Mouse (Mus musculus) hindbrain, embryonic 12.5 days (tissue): ENCODE measurements at regions not wholly inside any gene's neighbourhood (a gene's known extent, or its start where the extent isn't known, plus 50 kb on each side); places are given as distances from the start of the nearest gene placed in this dataset.

Experiments used
- ATAC-seq: fragments of 200-750 bp; cut with Nextera tagmentation; 2 replicates; pipeline ENCODE4 v1.8.0; 2017; ENCODE audit warnings: moderate TSS enrichment; ENCODE audit not compliant: low FRiP score
- H3K27ac ChIP-seq: fragments of 300-500 bp; sonication (generic); 2 replicates; pipeline ENCODE4 v1.5.1; 2016; ENCODE audit warnings: mild to moderate bottlenecking
- H3K27me3 ChIP-seq: fragments of 300-500 bp; sonication (generic); 2 replicates; pipeline ENCODE4 v1.6.1; 2016; ENCODE audit warnings: mild to moderate bottlenecking
- H3K36me3 ChIP-seq: fragments of 300-500 bp; sonication (generic); 2 replicates; pipeline ENCODE4 v1.6.1; 2016; ENCODE audit warnings: mild to moderate bottlenecking
- H3K4me1 ChIP-seq: fragments of 300-500 bp; sonication (generic); 2 replicates; pipeline ENCODE4 v1.6.1; 2016
- H3K4me2 ChIP-seq: fragments of 300-500 bp; sonication (generic); replicated peaks from 2 replicates; pipeline ENCODE4 v1.6.1; 2016; ENCODE audit warnings: mild to moderate bottlenecking
- H3K4me3 ChIP-seq: fragments of 300-500 bp; sonication (generic); 2 replicates; pipeline ENCODE4 v1.5.1; 2016; ENCODE audit warnings: mild to moderate bottlenecking
- H3K9ac ChIP-seq: fragments of 300-500 bp; sonication (generic); 2 replicates; pipeline ENCODE4 v1.6.1; 2016; ENCODE audit warnings: mild to moderate bottlenecking, moderate library complexity
- H3K9me3 ChIP-seq: fragments of 300-500 bp; sonication (generic); replicated peaks from 2 replicates; pipeline ENCODE4 v1.6.1; 2016; ENCODE audit warnings: mild to moderate bottlenecking
- WGBS: fragments of 180-500 bp; shearing (Covaris S2); methylation state at CpG from one replicate; pipeline ENCODE4 v1.1.7; 2016; 5-methylcytosine and 5-hydroxymethylcytosine counted together

GRCm38 (mm10) chr15:40223272-40223671 is 89.1 kb downstream of the 9330182O14Rik start:
- H3K9ac ChIP-seq = no peak overlapping the region
- H3K27me3 ChIP-seq = no peaks in the 10 kb centered on the region
- ATAC-seq = no peak
- WGBS = 94% methylated on average over 3 of the region's 3 CpGs
- H3K4me2 ChIP-seq = no peak overlapping the region
- H3K4me1 ChIP-seq = no peaks in the 10 kb centered on the region; the same call in 1 of the 2 replicates
- no peaks in the 10 kb centered on the region for H3K9me3 ChIP-seq
- H3K4me3 ChIP-seq = no peak overlapping the region
- H3K36me3 ChIP-seq = no peaks in the 10 kb centered on the region
- H3K27ac ChIP-seq = no peak overlapping the region

GRCm38 (mm10) chr15:40241764-40242163 is 107.6 kb downstream of the 9330182O14Rik start:
- 58% methylated on average over 4 of the region's 4 CpGs for WGBS

GRCm38 (mm10) chr15:40248966-40249365 is 114.8 kb downstream of the 9330182O14Rik start:
- no peak overlapping the region for H3K4me2 ChIP-seq
- H3K4me1 ChIP-seq = no peaks in the 10 kb centered on the region
- H3K27ac ChIP-seq = no peak overlapping the region
- no peaks in the 10 kb centered on the region for H3K9me3 ChIP-seq
- 74% methylated on average over 4 of the region's 4 CpGs for WGBS
- ATAC-seq = no peak
- no peaks in the 10 kb centered on the region for H3K27me3 ChIP-seq
- no peaks in the 10 kb centered on the region for H3K36me3 ChIP-seq
- H3K4me3 ChIP-seq = no peak overlapping the region
- no peak overlapping the region for H3K9ac ChIP-seq

More at GRCm38 (mm10) chr15:40241764-40242163, 107.6 kb downstream of the 9330182O14Rik start:
- no peak overlapping the region for H3K4me2 ChIP-seq
- H3K36me3 ChIP-seq = no peaks in the 10 kb centered on the region
- no peak overlapping the region for H3K27ac ChIP-seq
- H3K27me3 ChIP-seq = no peaks in the 10 kb centered on the region
- H3K4me3 ChIP-seq = no peak overlapping the region
- H3K9me3 ChIP-seq = no peaks in the 10 kb centered on the region
- H3K4me1 ChIP-seq = no peaks in the 10 kb centered on the region
- no peak overlapping the region for H3K9ac ChIP-seq
- no peak for ATAC-seq

GRCm38 (mm10) chr15:40259433-40259832 is 125.3 kb downstream of the 9330182O14Rik start:
- 76% methylated on average over 5 of the region's 5 CpGs for WGBS
- Histone ChIP-seq H3K9me3 (no peaks in the 10 kb centered on the region), H3K36me3 (no peaks in the 10 kb centered on the region), H3K9ac (no peak overlapping the region), H3K4me3 (no peak overlapping the region), H3K27me3 (no peaks in the 10 kb centered on the region), H3K27ac (no peak overlapping the region), H3K4me1 (no peaks in the 10 kb centered on the region), H3K4me2 (no peak overlapping the region)
- no peak for ATAC-seq

- no peaks in the 10 kb centered on the region for H3K9me3 ChIP-seq
- no peak overlapping the region for H3K9ac ChIP-seq
- no peak for ATAC-seq
- H3K36me3 ChIP-seq = no peaks in the 10 kb centered on the region
- H3K27ac ChIP-seq = no peak overlapping the region
- 81% methylated on average over 1 of the region's 1 CpGs for WGBS
- no peak overlapping the region for H3K4me3 ChIP-seq
- no peaks in the 10 kb centered on the region for H3K27me3 ChIP-seq
- no peak overlapping the region for H3K4me2 ChIP-seq
- no peaks in the 10 kb centered on the region for H3K4me1 ChIP-seq
These were observed 144.9 kb downstream of the 9330182O14Rik start for GRCm38 (mm10) chr15:40279021-40279420.

GRCm38 (mm10) chr15:40280551-40280950 is 146.4 kb downstream of the 9330182O14Rik start:
- no peak for ATAC-seq
- no peaks in the 10 kb centered on the region for H3K27me3 ChIP-seq
- H3K27ac ChIP-seq = no peak overlapping the region
- no peaks in the 10 kb centered on the region for H3K9me3 ChIP-seq
- no peaks in the 10 kb centered on the region for H3K4me1 ChIP-seq
- H3K4me3 ChIP-seq = no peak overlapping the region
- H3K9ac ChIP-seq = no peak overlapping the region
- no peak overlapping the region for H3K4me2 ChIP-seq
- no peaks in the 10 kb centered on the region for H3K36me3 ChIP-seq

GRCm38 (mm10) chr15:40281078-40281720 is 147.0 kb downstream of the 9330182O14Rik start:
- no peaks in the 10 kb centered on the region for H3K9me3 ChIP-seq
- WGBS = 93% methylated on average over 1 of the region's 1 CpGs

GRCm38 (mm10) chr15:40291602-40292001 is 157.4 kb downstream of the 9330182O14Rik start:
- Histone ChIP-seq H3K27me3 (no peaks in the 10 kb centered on the region), H3K9ac (no peak overlapping the region), H3K4me3 (no peak overlapping the region), H3K4me2 (no peak overlapping the region), H3K9me3 (no peaks in the 10 kb centered on the region), H3K4me1 (no peaks in the 10 kb centered on the region), H3K36me3 (no peaks in the 10 kb centered on the region), H3K27ac (no peak overlapping the region)
- no peak for ATAC-seq
- 97% methylated on average over 1 of the region's 1 CpGs for WGBS

More at GRCm38 (mm10) chr15:40281078-40281720, 147.0 kb downstream of the 9330182O14Rik start:
- Histone ChIP-seq H3K36me3 (no peaks in the 10 kb centered on the region), H3K9ac (no peak overlapping the region), H3K4me1 (no peaks in the 10 kb centered on the region), H3K27ac (no peak overlapping the region), H3K27me3 (no peaks in the 10 kb centered on the region), H3K4me3 (no peak overlapping the region), H3K4me2 (no peak overlapping the region)
- ATAC-seq = no peak

- Histone ChIP-seq H3K36me3 (no peaks in the 10 kb centered on the region), H3K9ac (no peak overlapping the region), H3K4me3 (no peak overlapping the region), H3K4me2 (no peak overlapping the region), H3K27ac (no peak overlapping the region), H3K9me3 (no peaks in the 10 kb centered on the region), H3K4me1 (no peaks in the 10 kb centered on the region), H3K27me3 (no peaks in the 10 kb centered on the region)
- no peak for ATAC-seq
- WGBS = 77% methylated on average over 2 of the region's 2 CpGs
These were observed 178.1 kb downstream of the 9330182O14Rik start for GRCm38 (mm10) chr15:40312226-40312625.

GRCm38 (mm10) chr15:40339746-40340145 is 205.6 kb downstream of the 9330182O14Rik start:
- no peak overlapping the region for H3K4me2 ChIP-seq
- H3K36me3 ChIP-seq = no peaks in the 10 kb centered on the region
- H3K27ac ChIP-seq = no peak overlapping the region
- 73% methylated on average over 2 of the region's 2 CpGs for WGBS
- no peak overlapping the region for H3K4me3 ChIP-seq
- H3K9me3 ChIP-seq = no peaks in the 10 kb centered on the region
- no peaks in the 10 kb centered on the region for H3K4me1 ChIP-seq
- H3K27me3 ChIP-seq = no peaks in the 10 kb centered on the region
- H3K9ac ChIP-seq = no peak overlapping the region
- no peak for ATAC-seq

- WGBS = 90% methylated on average over 1 of the region's 1 CpGs
- no peak for ATAC-seq
- Histone ChIP-seq H3K4me3 (no peak overlapping the region), H3K27me3 (no peaks in the 10 kb centered on the region), H3K9me3 (no peaks in the 10 kb centered on the region), H3K9ac (no peak overlapping the region), H3K4me1 (no peaks in the 10 kb centered on the region), H3K27ac (no peak overlapping the region), H3K4me2 (no peak overlapping the region), H3K36me3 (no peaks in the 10 kb centered on the region)
These were observed 206.1 kb downstream of the 9330182O14Rik start for GRCm38 (mm10) chr15:40340269-40340668.

GRCm38 (mm10) chr15:40351473-40351872 is 217.3 kb downstream of the 9330182O14Rik start:
- H3K4me1 ChIP-seq = no peaks in the 10 kb centered on the region; the same call in 1 of the 2 replicates
- no peak overlapping the region for H3K27ac ChIP-seq
- no peaks in the 10 kb centered on the region for H3K27me3 ChIP-seq
- no peaks in the 10 kb centered on the region for H3K9me3 ChIP-seq
- no peak overlapping the region for H3K4me3 ChIP-seq
- H3K4me2 ChIP-seq = no peak overlapping the region
- H3K36me3 ChIP-seq = no peaks in the 10 kb centered on the region
- no peak for ATAC-seq
- no peak overlapping the region for H3K9ac ChIP-seq

- no peaks in the 10 kb centered on the region; the same call in 1 of the 2 replicates for H3K4me1 ChIP-seq
- no peak overlapping the region for H3K4me2 ChIP-seq
- H3K27ac ChIP-seq = no peak overlapping the region
- no peaks in the 10 kb centered on the region for H3K9me3 ChIP-seq
- H3K9ac ChIP-seq = no peak overlapping the region
- no peak for ATAC-seq
- H3K36me3 ChIP-seq = no peaks in the 10 kb centered on the region
- 85% methylated on average over 10 of the region's 10 CpGs for WGBS
- no peak overlapping the region for H3K4me3 ChIP-seq
- no peaks in the 10 kb centered on the region for H3K27me3 ChIP-seq
These were observed 220.8 kb downstream of the 9330182O14Rik start for GRCm38 (mm10) chr15:40354802-40355487.
